Mouse (Mus musculus) brown adipose tissue, adult 24 weeks (tissue): Measurements from ENCODE around the gene 1700042G07Rik. TPM values are rescaled to one million over a fixed set of nuclear protein-coding genes. Genes with fewer than 3 reads are reported as not detected.
"Not testable (repeated sequence)": the region's sequence is repeated elsewhere in the genome, so short reads cannot be mapped to it uniquely, and the experiment has no call there.

ENCODE experiments used
- H3K27ac ChIP-seq: fragments of 200-500 bp; replicated peaks from 2 replicates; pipeline ENCODE4 v1.5.1; 2012; ENCODE audit warnings: low read depth, mild to moderate bottlenecking, low read length
- H3K4me1 ChIP-seq: fragments of 200-500 bp; 2 replicates; pipeline ENCODE4 v1.6.1; 2012; ENCODE audit warnings: low read length, mixed read lengths; ENCODE audit not compliant: control insufficient read depth, insufficient read depth, insufficient read length
- H3K4me3 ChIP-seq: fragments of 200-500 bp; 2 replicates; pipeline ENCODE4 v1.5.1; 2012; ENCODE audit warnings: low read depth, mild to moderate bottlenecking, low read length, moderate library complexity; ENCODE audit not compliant: insufficient read depth
- polyA plus RNA-seq: library from polyadenylated mRNA; stranded (reverse); fragments of >200 nt; gene quantifications from 2 replicates; pipeline ENCODE4 v1.2.4, GENCODE M21; 2012; ENCODE audit not compliant: missing spikeins, insufficient read depth, insufficient read length

1700042G07Rik gene
- polyA plus RNA-seq, 1 experiment: not detected

DNA sequence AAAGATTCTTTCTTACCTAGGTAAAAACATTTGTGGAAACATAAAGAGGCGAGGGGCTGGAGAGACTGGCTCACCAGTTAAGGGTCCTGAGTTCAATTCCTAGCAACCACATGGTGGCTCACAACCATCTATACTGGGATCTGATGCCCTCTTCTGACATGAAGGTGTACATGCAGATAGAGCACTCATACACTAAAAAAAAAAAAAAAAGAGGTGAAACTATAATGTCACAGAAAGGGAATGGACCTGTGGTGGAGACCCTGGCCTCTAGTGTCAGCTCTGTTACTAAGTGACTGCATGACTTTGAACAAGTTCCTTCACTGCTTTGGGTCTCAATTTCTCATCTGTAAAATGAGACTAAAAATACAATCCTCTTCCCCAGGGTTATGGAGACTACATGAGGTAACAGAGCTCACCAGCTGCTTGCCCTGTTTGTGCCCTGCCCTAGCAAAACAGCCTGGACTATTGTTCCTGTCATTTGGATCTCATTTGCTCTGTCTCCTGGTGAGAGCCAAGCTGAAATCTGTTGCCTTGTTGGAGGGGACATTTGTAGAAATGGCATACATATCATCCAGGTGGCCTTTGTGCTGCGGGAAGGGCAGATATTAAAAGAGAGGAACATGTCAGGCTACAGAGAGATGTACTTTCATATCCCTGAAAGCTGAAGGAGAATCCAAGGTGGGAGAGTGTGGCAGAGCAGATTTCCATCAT is 42.9 kb downstream of the 1700042G07Rik start:
- Histone ChIP-seq H3K4me1 (no peaks in the 10 kb centered on the region), H3K4me3 (no peak overlapping the region), H3K27ac (no peak overlapping the region)

GRCm38 (mm10) chr4:116217046-116217445 is 43.9 kb downstream of the 1700042G07Rik start:
- H3K4me3 ChIP-seq: no peak overlapping the region
- H3K27ac ChIP-seq: no peak overlapping the region
- H3K4me1 ChIP-seq: no peaks in the 10 kb centered on the region

DNA sequence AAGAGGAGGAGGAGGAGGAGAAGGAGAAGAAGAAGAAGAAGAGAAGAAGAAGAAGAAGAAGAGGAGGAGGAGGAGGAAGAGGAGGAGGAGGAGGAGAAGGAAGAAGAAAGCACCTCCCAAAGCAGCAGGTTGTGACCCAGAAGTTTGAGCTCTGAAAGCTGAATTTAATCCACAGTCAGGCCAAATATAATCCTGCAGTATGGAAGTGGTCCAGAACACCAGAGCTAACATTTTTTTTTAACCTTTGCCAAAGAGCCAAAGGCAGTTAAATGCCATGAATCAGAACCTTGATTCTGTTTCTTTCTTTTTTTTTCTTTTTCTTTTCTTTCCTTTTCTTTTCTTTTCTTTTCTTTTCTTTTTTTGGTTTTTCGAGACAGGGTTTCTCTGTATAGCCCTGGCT is 44.5 kb downstream of the 1700042G07Rik start:
- not testable (repeated sequence) for H3K27ac ChIP-seq

GRCm38 (mm10) chr4:116219056-116219455 is 45.9 kb downstream of the 1700042G07Rik start:
- 0 out of 2 replicates have a peak overlapping the region, but pooled peaks have one; percentile 8 for H3K27ac ChIP-seq
- no peak overlapping the region for H3K4me3 ChIP-seq
- no peaks in the 10 kb centered on the region for H3K4me1 ChIP-seq

More for the DNA sequence above, 44.5 kb downstream of the 1700042G07Rik start:
- H3K4me1 ChIP-seq, H3K4me3 ChIP-seq: not testable (repeated sequence)

DNA sequence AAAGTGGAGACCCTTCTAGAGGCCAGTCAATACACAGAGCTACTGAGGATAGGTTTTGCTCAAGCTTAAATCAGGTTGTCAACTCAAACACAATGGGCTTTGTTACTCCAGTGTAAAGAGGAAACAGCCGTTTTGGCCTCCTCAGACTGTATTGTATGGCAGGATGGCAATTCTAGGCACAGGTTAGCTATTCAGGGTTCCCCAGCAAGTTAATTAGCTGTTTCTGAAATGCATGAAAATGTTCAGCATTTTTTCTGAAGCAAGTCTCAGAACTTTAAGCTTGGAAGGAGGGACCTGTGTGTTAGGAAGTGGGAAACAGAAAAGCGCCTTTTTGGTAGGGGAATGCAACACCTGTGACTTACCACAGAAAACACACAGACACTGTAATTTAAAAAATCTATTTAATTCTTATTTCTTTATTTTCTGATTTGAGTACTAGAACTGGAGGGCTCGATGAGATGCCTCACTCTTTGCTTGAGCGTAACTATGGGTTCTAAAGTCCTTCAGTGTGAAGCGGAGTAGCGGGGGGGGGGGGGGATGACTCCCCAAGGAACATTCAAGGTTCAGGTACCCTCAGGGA is 47.0 kb downstream of the 1700042G07Rik start:
- H3K4me3 ChIP-seq: peak overlapping the region; percentile 89; the same call in 1 of the 2 replicates
- no peaks in the 10 kb centered on the region for H3K4me1 ChIP-seq
- peak overlapping the region; percentile 63 for H3K27ac ChIP-seq

GRCm38 (mm10) chr4:116220780-116221139 is 47.6 kb downstream of the 1700042G07Rik start:
- no peaks in the 10 kb centered on the region for H3K4me1 ChIP-seq
- peak overlapping the region; percentile 94 for H3K27ac ChIP-seq
- H3K4me3 ChIP-seq: peak overlapping the region; percentile 89

DNA sequence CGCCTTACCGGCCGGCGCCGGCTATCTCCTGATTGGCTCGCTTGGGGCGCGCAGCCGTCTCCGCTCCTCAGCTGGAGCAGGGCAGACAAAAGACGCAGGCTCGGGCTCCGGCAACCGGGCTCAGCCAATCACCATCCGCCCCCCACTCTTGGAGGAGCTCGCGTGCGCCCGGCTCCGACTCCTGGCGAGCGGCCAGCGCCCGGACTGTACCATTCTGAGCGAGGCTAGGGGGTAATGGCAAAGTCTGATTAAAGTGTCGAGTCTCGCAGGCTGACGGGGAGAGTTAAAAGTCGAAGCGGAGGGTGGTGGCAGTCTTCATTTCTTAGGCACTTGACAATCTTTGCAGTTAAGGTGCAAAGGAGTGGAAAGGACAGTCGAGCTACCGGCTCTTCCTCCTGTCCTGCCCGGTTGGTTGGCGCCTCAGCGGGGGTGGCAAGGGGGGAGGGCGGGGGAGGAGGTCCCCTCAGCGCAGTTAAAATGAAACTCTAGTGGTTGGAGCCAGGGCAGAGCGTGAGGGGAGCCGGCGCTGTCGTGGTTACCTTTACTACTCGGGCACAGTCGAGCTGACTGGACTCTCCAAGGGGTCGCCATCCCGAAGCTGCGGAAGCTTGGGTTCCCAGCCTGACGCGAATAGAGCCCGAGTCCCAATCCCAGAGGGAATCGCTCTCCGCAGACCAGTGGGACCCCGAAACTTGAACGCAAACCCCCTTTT is 48.1 kb downstream of the 1700042G07Rik start, which contains the start of gene Pik3r3:
Gene Pik3r3, plus strand, starts transcription at position 479 of the 712 bp plus-strand sequence.
- peak within 1 kb of the TSS; percentile 89 for H3K4me3 ChIP-seq
- H3K4me1 ChIP-seq: no peaks in the 10 kb centered on the region
- H3K27ac ChIP-seq: peak within 1 kb of the TSS; percentile 98

- peak overlapping the region; percentile 88 for H3K27ac ChIP-seq
- no peaks in the 10 kb centered on the region for H3K4me1 ChIP-seq
- peak overlapping the region; percentile 84 for H3K4me3 ChIP-seq
Measured at GRCm38 (mm10) chr4:116221996-116222842, 49.0 kb downstream of the 1700042G07Rik start.

GRCm38 (mm10) chr4:116222843-116223119 is 49.6 kb downstream of the 1700042G07Rik start:
- H3K27ac ChIP-seq: no peak overlapping the region
- peak overlapping the region; percentile 84; the same call in 1 of the 2 replicates for H3K4me3 ChIP-seq
- H3K4me1 ChIP-seq: no peaks in the 10 kb centered on the region

Other genes starting within 250 kb of the 1700042G07Rik start
- not detected in 2 replicates for gene Dmbx1, start 233.4 kb upstream of the 1700042G07Rik start, polyA plus RNA-seq
- gene Faah, start 155.4 kb upstream of the 1700042G07Rik start, polyA plus RNA-seq: not detected in 2 replicates
- 22.6 and 35.3 TPM in 2 replicates for gene Nsun4, start 119.5 kb upstream of the 1700042G07Rik start, polyA plus RNA-seq
- gene Uqcrh, start 98.3 kb upstream of the 1700042G07Rik start, polyA plus RNA-seq: 4,457 and 5,170 TPM in 2 replicates
- 23.3 and 24.1 TPM in 2 replicates for gene Lrrc41, start 98.1 kb upstream of the 1700042G07Rik start, polyA plus RNA-seq
- gene Rad54l, start 49.7 kb upstream of the 1700042G07Rik start, polyA plus RNA-seq: 0.36 TPM in 1 of 2 replicates, not detected in the other
- 37.6 and 49.5 TPM in 2 replicates for gene Pomgnt1, start 49.5 kb upstream of the 1700042G07Rik start, polyA plus RNA-seq
- 17.5 and 22.9 TPM in 2 replicates for gene Lurap1, start 22.0 kb upstream of the 1700042G07Rik start, polyA plus RNA-seq
- gene Tspan1, start 5.8 kb upstream of the 1700042G07Rik start, polyA plus RNA-seq: not detected in 2 replicates
- not detected in 2 replicates for gene Gm49337, start within 50 bp of the 1700042G07Rik start, polyA plus RNA-seq
- 3.0 and 4.6 TPM in 2 replicates for gene Pik3r3, start 48.2 kb downstream of the 1700042G07Rik start, polyA plus RNA-seq